Mouse (Mus musculus): Measurements from ENCODE around the gene Adam15. TPM values are rescaled to one million over a fixed set of nuclear protein-coding genes. Genes with fewer than 3 reads are reported as not detected.

Adam15 gene
- polyA plus RNA-seq, 1 experiment from 2014 or later = 76.0 TPM

DNA sequence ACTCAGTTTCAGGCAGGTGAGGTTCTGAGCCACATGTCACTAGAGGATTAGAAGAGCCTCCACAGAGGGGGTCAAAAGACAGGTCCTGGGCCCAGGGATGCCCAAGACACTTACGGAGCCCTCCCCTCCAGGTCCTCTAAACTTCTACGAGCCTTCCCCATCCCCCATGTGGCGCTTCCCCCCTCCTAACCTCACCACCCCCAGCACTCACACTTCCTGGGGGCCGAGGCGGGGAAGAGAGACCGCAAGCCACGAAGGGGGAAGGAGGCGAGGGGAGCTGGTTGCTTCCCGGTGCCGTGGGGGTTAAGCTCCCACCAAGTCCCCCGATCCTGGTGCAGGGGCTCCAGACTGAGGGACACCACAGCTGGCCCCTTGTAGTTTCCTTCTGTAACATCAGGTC lies 35.7 kb upstream of the Adam15 start:
- Histone ChIP-seq H3K9ac (ENCODE audit: low read length) (0 out of 2 replicates have a peak overlapping the region, but pooled peaks have one; percentile 16), H3K36me3 (ENCODE audit: control insufficient read depth, insufficient read depth, low read length) (0 out of 2 replicates have a peak, but pooled peaks cover 5% of the 10 kb centered on the region), H3K4me3 (ENCODE audit: low read length) (no peak overlapping the region), H3K9me3 (ENCODE audit: control insufficient read depth, low read length) (no peaks in the 10 kb centered on the region), H3K4me2 (ENCODE audit: low read depth, low read length) (no peak overlapping the region), H3K4me1 (replicated peaks; ENCODE audit: control insufficient read depth, insufficient read depth, low read length) (peaks cover 42% of the 10 kb centered on the region), H3K27ac (ENCODE audit: low read length) (no peak overlapping the region; the same call in 1 of the 2 replicates), H3K27me3 (ENCODE audit: control insufficient read depth, insufficient read depth, low read depth, low read length) (no peaks in the 10 kb centered on the region)
- ATAC-seq (ENCODE audit: low read depth) = no peak
- WGBS = 34% methylated on average over 8 of the region's 11 CpGs

DNA sequence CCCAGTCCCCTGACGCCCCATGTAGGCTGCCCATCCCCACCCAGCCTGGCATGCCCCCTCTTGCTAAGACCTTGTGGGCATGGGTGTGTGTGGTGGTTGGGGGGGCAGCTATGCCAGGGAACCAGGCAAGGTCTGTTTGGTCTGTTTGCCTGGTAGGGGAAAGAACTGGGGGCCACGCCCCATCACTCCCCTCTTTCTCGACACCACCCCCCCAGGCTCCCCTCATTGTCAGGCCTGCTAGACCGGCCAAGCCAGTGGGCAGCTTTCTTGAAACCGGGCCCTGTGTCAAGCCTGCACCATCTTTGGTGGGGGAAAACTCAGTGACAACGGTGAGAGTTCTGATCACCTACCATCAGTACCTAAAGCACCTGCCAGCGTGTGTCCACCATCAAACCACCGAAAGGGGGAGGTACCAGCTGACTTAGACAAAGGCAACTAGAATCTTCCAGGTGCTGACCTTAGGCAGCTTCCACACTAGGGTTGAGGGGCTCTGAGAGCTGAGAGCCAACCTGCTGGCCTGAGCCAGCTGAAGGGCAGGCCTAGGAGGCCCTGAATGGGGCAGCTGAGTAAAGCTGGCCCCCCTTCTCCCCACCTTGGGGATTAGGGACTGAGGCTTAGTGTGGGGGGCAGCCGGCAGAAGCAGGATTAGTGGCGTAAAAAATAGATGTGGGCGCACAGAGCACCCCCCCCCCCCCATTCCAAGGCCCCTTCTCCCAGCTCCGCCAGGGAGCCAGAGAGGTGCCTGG lies 34.7 kb upstream of the Adam15 start:
- Histone ChIP-seq H3K27me3 (ENCODE audit: control insufficient read depth, insufficient read depth, low read depth, low read length) (no peaks in the 10 kb centered on the region), H3K9ac (ENCODE audit: low read length) (peak overlapping the region; percentile 25), H3K27ac (ENCODE audit: low read length) (peak overlapping the region; percentile 56), H3K4me2 (ENCODE audit: low read depth, low read length) (no peak overlapping the region), H3K4me1 (replicated peaks; ENCODE audit: control insufficient read depth, insufficient read depth, low read length) (peaks cover 36% of the 10 kb centered on the region), H3K9me3 (ENCODE audit: control insufficient read depth, low read length) (no peaks in the 10 kb centered on the region), H3K36me3 (ENCODE audit: control insufficient read depth, insufficient read depth, low read length) (peaks cover 10% of the 10 kb centered on the region), H3K4me3 (ENCODE audit: low read length) (no peak overlapping the region)
- peak; percentile 8; the same call in 1 of the 2 replicates for ATAC-seq (ENCODE audit: low read depth)
- 58% methylated on average over 11 of the region's 12 CpGs for WGBS

DNA sequence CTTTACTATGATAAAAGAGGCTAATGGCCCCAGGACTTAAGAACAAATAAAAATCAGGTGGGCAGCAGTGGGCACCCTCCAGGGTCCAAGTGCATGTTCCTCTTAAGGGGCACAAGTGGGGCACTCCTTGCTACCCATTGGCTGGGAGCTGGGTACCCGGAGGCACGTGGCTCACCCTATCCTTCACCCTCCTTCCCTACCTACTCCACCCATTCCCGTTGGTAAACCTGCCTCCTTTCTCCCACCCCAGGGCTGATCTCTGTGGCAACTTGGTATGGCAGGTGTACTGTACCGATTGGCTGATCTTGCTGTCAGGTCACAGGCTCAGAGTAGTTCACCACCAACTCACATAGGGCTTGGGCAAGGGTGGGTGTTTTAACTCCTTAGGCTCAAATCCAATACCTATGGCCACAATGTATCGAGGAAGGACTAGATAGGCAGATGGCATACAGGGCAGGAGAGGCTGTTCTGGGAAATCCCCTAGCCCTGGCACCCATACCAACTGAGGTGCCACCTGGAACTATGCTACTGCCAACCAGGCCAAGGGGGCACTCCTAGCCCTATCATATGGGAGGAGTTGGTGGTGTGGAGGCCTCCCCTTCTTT lies 34.0 kb upstream of the Adam15 start:
- no peaks in the 10 kb centered on the region for H3K9me3 ChIP-seq (ENCODE audit: control insufficient read depth, low read length)
- no peak overlapping the region for H3K9ac ChIP-seq (ENCODE audit: low read length)
- H3K36me3 ChIP-seq (ENCODE audit: control insufficient read depth, insufficient read depth, low read length) = peaks cover 13% of the 10 kb centered on the region
- H3K4me3 ChIP-seq (ENCODE audit: low read length) = no peak overlapping the region
- no peak overlapping the region for H3K4me2 ChIP-seq (ENCODE audit: low read depth, low read length)
- peak overlapping the region; percentile 7 for H3K27ac ChIP-seq (ENCODE audit: low read length)
- peak; percentile 41 for ATAC-seq (ENCODE audit: low read depth)
- WGBS = 67% methylated on average over 5 of the region's 5 CpGs
- no peaks in the 10 kb centered on the region for H3K27me3 ChIP-seq (ENCODE audit: control insufficient read depth, insufficient read depth, low read depth, low read length)
- peaks cover 40% of the 10 kb centered on the region for H3K4me1 ChIP-seq (replicated peaks; ENCODE audit: control insufficient read depth, insufficient read depth, low read length)

DNA sequence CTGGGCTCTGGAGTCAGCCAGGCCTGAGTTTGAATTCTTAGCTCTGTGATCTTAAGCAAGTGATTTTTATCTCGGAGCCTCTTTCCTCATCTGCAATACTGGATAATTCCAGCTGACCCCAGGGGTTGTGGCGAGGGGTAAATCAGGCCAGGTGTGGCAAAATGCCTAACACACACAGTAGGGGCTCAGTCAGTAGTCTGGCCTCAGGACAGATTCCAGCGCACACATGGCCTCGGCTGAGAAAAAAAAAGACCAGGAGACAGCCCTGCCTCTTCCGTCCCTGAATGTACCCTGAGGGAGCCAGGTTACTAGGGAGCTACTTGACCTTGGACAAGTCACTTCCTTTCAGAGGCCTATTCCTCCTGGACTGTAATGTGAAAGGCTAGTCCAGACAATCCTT lies 33.2 kb upstream of the Adam15 start:
- Histone ChIP-seq H3K27ac (ENCODE audit: low read length) (peak overlapping the region; percentile 7; the same call in 1 of the 2 replicates), H3K4me1 (replicated peaks; ENCODE audit: control insufficient read depth, insufficient read depth, low read length) (peaks cover 41% of the 10 kb centered on the region), H3K27me3 (ENCODE audit: control insufficient read depth, insufficient read depth, low read depth, low read length) (no peaks in the 10 kb centered on the region), H3K36me3 (ENCODE audit: control insufficient read depth, insufficient read depth, low read length) (peaks cover 13% of the 10 kb centered on the region), H3K4me2 (ENCODE audit: low read depth, low read length) (no peak overlapping the region), H3K9me3 (ENCODE audit: control insufficient read depth, low read length) (no peaks in the 10 kb centered on the region), H3K4me3 (ENCODE audit: low read length) (no peak overlapping the region), H3K9ac (ENCODE audit: low read length) (no peak overlapping the region)
- 80% methylated on average over 5 of the region's 5 CpGs for WGBS
- ATAC-seq (ENCODE audit: low read depth) = no peak

DNA sequence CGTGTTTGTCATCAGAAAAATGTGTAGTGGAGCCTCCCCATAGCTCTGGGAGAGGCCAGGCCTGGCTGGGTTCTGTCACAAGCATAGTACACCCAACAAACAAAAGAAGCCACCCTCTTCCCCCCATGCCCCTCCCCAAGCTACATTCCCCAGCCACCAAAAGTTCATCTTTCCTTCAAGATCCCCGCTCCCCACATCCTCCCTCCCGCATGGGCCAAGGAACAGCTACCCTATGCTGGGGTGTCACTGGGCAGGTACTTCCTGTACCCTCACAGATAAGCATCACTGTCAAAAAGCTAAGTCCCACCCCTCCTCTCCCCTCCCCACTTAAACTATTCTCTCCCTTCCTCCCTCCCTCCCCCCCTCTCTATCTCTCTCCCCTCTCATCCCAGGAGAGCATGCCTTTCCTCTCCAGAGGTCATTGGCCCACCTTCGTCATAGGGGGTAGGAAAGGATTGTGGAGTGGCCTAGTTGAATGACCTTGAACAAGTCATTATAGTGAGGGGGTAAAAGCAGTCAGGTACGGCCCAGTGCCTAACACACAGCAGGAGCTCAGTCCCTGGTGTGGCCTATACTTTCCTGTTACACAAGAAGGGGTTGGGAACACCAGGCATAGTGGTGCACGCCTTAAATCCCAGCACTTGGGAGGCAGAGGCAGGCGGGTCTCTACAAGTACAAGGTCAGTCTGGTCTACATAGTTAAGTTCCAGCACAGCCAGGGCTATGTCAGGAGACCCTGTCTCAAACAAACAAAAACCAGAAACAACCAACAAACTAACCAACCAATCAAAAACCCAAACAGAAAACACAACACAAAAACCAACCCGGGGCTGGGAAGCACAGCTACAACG lies 32.5 kb upstream of the Adam15 start:
- no peak for ATAC-seq (ENCODE audit: low read depth)
- H3K4me1 ChIP-seq (replicated peaks; ENCODE audit: control insufficient read depth, insufficient read depth, low read length) = peaks cover 38% of the 10 kb centered on the region
- WGBS = 85% methylated on average over 9 of the region's 9 CpGs

DNA sequence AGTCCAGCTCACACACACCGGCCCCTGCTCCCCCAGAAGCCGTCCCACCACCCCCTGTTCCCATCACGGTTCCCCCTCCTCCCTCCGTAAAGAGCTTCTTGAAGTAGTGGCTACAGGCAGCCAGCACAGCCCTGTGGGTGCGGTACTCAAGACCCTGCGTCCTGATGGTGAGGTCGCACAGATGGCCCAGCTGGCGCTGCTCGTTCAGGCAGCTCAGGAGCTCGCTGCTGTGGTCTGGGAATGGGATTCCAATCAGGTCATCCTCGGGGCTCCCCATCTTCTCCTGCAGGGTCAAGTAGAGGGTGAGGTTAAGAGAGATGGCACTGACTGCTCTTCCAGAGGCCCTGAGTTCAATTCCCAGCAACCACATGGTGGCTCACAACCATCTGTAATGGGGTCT lies 31.4 kb upstream of the Adam15 start:
- Histone ChIP-seq H3K9me3 (ENCODE audit: control insufficient read depth, low read length) (no peaks in the 10 kb centered on the region), H3K4me1 (replicated peaks; ENCODE audit: control insufficient read depth, insufficient read depth, low read length) (peaks cover 35% of the 10 kb centered on the region), H3K4me3 (ENCODE audit: low read length) (no peak overlapping the region), H3K4me2 (ENCODE audit: low read depth, low read length) (no peak overlapping the region), H3K36me3 (ENCODE audit: control insufficient read depth, insufficient read depth, low read length) (peaks cover 13% of the 10 kb centered on the region), H3K9ac (ENCODE audit: low read length) (no peak overlapping the region), H3K27ac (ENCODE audit: low read length) (no peak overlapping the region), H3K27me3 (ENCODE audit: control insufficient read depth, insufficient read depth, low read depth, low read length) (no peaks in the 10 kb centered on the region)
- no peak for ATAC-seq (ENCODE audit: low read depth)
- WGBS = 65% methylated on average over 11 of the region's 11 CpGs

More for the DNA sequence above, 32.5 kb upstream of the Adam15 start:
- Histone ChIP-seq H3K27me3 (ENCODE audit: control insufficient read depth, insufficient read depth, low read depth, low read length) (no peaks in the 10 kb centered on the region), H3K27ac (ENCODE audit: low read length) (no peak overlapping the region), H3K36me3 (ENCODE audit: control insufficient read depth, insufficient read depth, low read length) (peaks cover 13% of the 10 kb centered on the region), H3K9ac (ENCODE audit: low read length) (no peak overlapping the region), H3K4me2 (ENCODE audit: low read depth, low read length) (no peak overlapping the region), H3K4me3 (ENCODE audit: low read length) (no peak overlapping the region), H3K9me3 (ENCODE audit: control insufficient read depth, low read length) (no peaks in the 10 kb centered on the region)

DNA sequence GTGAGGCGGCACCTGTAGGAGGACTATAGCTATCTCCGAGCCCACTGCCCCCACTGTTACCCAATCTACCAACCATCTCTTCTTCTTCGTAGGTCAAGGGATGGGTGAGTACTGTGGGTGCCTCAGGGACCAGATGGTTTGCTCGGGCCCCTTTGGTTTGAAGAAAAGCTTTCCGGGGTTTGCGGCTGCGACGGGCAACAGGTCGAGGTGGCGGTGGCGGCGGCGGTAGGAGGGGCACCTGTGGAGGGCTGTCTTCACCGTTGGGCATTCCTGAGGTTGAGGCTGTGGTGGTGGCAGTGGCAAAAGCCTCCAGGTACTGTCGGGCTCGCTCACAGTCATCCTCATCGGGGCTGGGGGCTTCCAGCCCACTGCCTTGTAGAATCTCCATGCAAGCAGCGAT lies 30.9 kb upstream of the Adam15 start:
- H3K27ac ChIP-seq (ENCODE audit: low read length) = no peak overlapping the region
- no peak for ATAC-seq (ENCODE audit: low read depth)
- H3K9me3 ChIP-seq (ENCODE audit: control insufficient read depth, low read length) = no peaks in the 10 kb centered on the region
- 88% methylated on average over 18 of the region's 18 CpGs for WGBS
- no peak overlapping the region for H3K4me2 ChIP-seq (ENCODE audit: low read depth, low read length)
- no peak overlapping the region for H3K4me3 ChIP-seq (ENCODE audit: low read length)
- peaks cover 13% of the 10 kb centered on the region for H3K36me3 ChIP-seq (ENCODE audit: control insufficient read depth, insufficient read depth, low read length)
- H3K9ac ChIP-seq (ENCODE audit: low read length) = no peak overlapping the region
- H3K4me1 ChIP-seq (replicated peaks; ENCODE audit: control insufficient read depth, insufficient read depth, low read length) = peaks cover 32% of the 10 kb centered on the region
- no peaks in the 10 kb centered on the region for H3K27me3 ChIP-seq (ENCODE audit: control insufficient read depth, insufficient read depth, low read depth, low read length)

DNA sequence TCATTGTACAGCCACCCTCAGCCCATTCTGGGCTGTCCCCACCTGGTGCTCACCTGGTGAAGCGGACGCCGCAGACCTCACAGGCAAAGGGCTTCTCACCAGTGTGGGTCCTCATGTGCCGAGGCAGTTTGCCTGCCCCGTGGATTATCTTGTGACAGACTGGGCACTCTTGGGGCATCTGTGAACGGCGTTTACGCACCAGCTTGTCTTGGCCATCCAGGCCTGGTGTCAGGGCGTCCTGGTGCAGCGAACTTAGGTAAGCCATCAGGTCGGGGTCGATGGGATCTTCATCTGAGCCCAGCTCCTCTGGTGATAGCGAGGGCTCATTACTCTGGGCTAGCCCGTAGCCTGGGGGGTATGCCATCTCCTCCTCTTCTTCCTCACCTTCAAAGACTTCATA lies 30.5 kb upstream of the Adam15 start:
- H3K4me1 ChIP-seq (replicated peaks; ENCODE audit: control insufficient read depth, insufficient read depth, low read length) = peaks cover 28% of the 10 kb centered on the region
- H3K27ac ChIP-seq (ENCODE audit: low read length) = no peak overlapping the region
- H3K36me3 ChIP-seq (ENCODE audit: control insufficient read depth, insufficient read depth, low read length) = peaks cover 13% of the 10 kb centered on the region
- 91% methylated on average over 14 of the region's 14 CpGs for WGBS
- no peaks in the 10 kb centered on the region for H3K27me3 ChIP-seq (ENCODE audit: control insufficient read depth, insufficient read depth, low read depth, low read length)
- no peak overlapping the region for H3K4me2 ChIP-seq (ENCODE audit: low read depth, low read length)
- H3K4me3 ChIP-seq (ENCODE audit: low read length) = no peak overlapping the region
- H3K9ac ChIP-seq (ENCODE audit: low read length) = no peak overlapping the region
- no peaks in the 10 kb centered on the region for H3K9me3 ChIP-seq (ENCODE audit: control insufficient read depth, low read length)
- ATAC-seq (ENCODE audit: low read depth) = no peak

Data from lung, embryonic 16.5 days (tissue).